In the genomic region with DNA sequence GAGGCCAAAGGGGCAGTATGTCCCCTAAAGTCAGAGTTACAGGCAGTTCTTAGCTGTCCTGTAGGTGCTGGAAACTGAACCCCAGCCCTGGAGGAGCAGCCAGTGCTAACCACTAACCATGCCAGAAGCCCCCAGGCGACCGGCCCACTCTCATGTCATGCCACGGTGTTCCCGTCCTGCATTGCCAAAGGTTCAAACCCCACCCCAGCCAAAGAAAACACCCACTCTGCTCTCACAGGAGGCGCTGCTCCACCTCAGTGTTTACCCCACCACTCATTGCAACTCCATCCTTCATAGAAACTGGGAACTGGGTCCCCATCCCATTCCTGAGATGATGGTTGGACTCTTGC, we compare ENCODE assay signal across 10 mouse cellular contexts. TPM values are rescaled to one million over a fixed set of nuclear protein-coding genes. Genes with fewer than 3 reads are reported as not detected.
DNase-seq lines count a peak whose midpoint lies in the region; ATAC-seq and TF ChIP-seq lines count a peak whose summit lies in the region.
"Had no signal": no experiment of that assay in that cellular context is flagged by ENCODE, and none has a peak within 500 bp of the region (broad histone marks: within the 10 kb centered on the region; RNA-seq: fewer than 3 reads in every experiment).

No protein-coding gene starts in this region.

- H3K4me2 ChIP-seq in heart, embryonic 11.5 days, result 0 out of 2 replicates have a peak overlapping the region, but pooled peaks have one; percentile 14
- no peak overlapping the region for H3K4me2 ChIP-seq in embryonic facial prominence, embryonic 15.5 days (replicated peaks)
- no peak overlapping the region for H3K4me2 ChIP-seq in midbrain, embryonic 14.5 days (ENCODE audit: low read length)
- H3K4me2 ChIP-seq: lung, embryonic 15.5 days had no signal

- H3K4me1 ChIP-seq in heart, embryonic 11.5 days (ENCODE audit: control insufficient read depth, insufficient read depth, low read length), result peaks cover 21% of the 10 kb centered on the region
- H3K4me1 ChIP-seq in liver, adult 2 months (ENCODE audit: control insufficient read depth, insufficient read depth, low read length), result peaks cover 21% of the 10 kb centered on the region
- peaks cover 13% of the 10 kb centered on the region; the same call in 1 of the 2 replicates for H3K4me1 ChIP-seq in embryonic facial prominence, embryonic 15.5 days
- no peaks in the 10 kb centered on the region for H3K4me1 ChIP-seq in midbrain, embryonic 14.5 days (ENCODE audit: control insufficient read depth, insufficient read depth, low read length)

- H3K9me3 ChIP-seq in heart, embryonic 11.5 days (replicated peaks; ENCODE audit: control insufficient read depth, low read length), result no peaks in the 10 kb centered on the region
- H3K9me3 ChIP-seq in embryonic facial prominence, embryonic 15.5 days (replicated peaks), result no peaks in the 10 kb centered on the region
- H3K9me3 ChIP-seq in midbrain, embryonic 14.5 days (ENCODE audit: control insufficient read depth, low read length), result no peaks in the 10 kb centered on the region
- H3K9me3 ChIP-seq: lung, embryonic 15.5 days had no signal

- peaks cover 2% of the 10 kb centered on the region; the same call in 1 of the 2 replicates for H3K36me3 ChIP-seq in heart, embryonic 11.5 days (ENCODE audit: control insufficient read depth, insufficient read depth, low read length)
- H3K36me3 ChIP-seq in liver, adult 2 months (ENCODE audit: control insufficient read depth, insufficient read depth, low read length), result no peaks in the 10 kb centered on the region
- H3K36me3 ChIP-seq in embryonic facial prominence, embryonic 15.5 days, result no peaks in the 10 kb centered on the region; the same call in 1 of the 2 replicates
- H3K36me3 ChIP-seq in midbrain, embryonic 14.5 days (ENCODE audit: control insufficient read depth, insufficient read depth, low read length), result peaks cover 13% of the 10 kb centered on the region; the same call in 1 of the 2 replicates

- 78% methylated on average over 5 of the region's 5 CpGs for WGBS in heart, embryonic 11.5 days (ENCODE audit: insufficient replicate concordance)
- 75% methylated on average over 5 of the region's 5 CpGs for WGBS in liver, adult 2 months
- WGBS in embryonic facial prominence, embryonic 15.5 days, result 78% methylated on average over 5 of the region's 5 CpGs
- WGBS in midbrain, embryonic 14.5 days, result 90% methylated on average over 5 of the region's 5 CpGs

- H3K4me3 ChIP-seq in heart, embryonic 11.5 days (ENCODE audit: low read depth, low read length), result no peak overlapping the region
- no peak overlapping the region for H3K4me3 ChIP-seq in liver, adult 2 months (ENCODE audit: insufficient read depth, low read depth, low read length)
- H3K4me3 ChIP-seq in embryonic facial prominence, embryonic 15.5 days (replicated peaks), result no peak overlapping the region
- H3K4me3 ChIP-seq in midbrain, embryonic 14.5 days (replicated peaks; ENCODE audit: low read depth, low read length), result no peak overlapping the region
- H3K4me3 ChIP-seq: lung, embryonic 15.5 days had no signal

- no peak for ATAC-seq in heart, embryonic 11.5 days (replicated peaks; ENCODE audit: insufficient number of reproducible peaks, low FRiP score, low TSS enrichment)
- ATAC-seq in embryonic facial prominence, embryonic 15.5 days (ENCODE audit: insufficient number of reproducible peaks, low FRiP score, low TSS enrichment, low read depth), result 0 out of 2 replicates have a peak, but pooled peaks have one; percentile 6
- ATAC-seq in midbrain, embryonic 14.5 days (ENCODE audit: low FRiP score, low TSS enrichment), result 0 out of 2 replicates have a peak, but pooled peaks have one; percentile 24

- peak overlapping the region; percentile 52; the same call in 1 of the 2 replicates for H3K9ac ChIP-seq in heart, embryonic 11.5 days (ENCODE audit: low read depth, low read length)
- H3K9ac ChIP-seq in liver, adult 2 months (ENCODE audit: low read depth, low read length), result peak overlapping the region; percentile 45
- H3K9ac ChIP-seq in embryonic facial prominence, embryonic 15.5 days, result no peak overlapping the region
- H3K9ac ChIP-seq in midbrain, embryonic 14.5 days (replicated peaks; ENCODE audit: low read length), result no peak overlapping the region
- H3K9ac ChIP-seq: lung, embryonic 15.5 days had no signal

- DNase-seq in heart, postnatal 4 days, result no peak
- no peak for DNase-seq in liver, adult 2 months (ENCODE audit: extremely low read depth, low read depth, low spot score)
- no peak for DNase-seq in liver
- no peak for DNase-seq in midbrain, embryonic 14.5 days
- no peak for DNase-seq in Muller cell, postnatal 12 days (ENCODE audit: inconsistent ontology term)
- DNase-seq in testis, postnatal 14 days (ENCODE audit: low spot score), result no peak

- H3K27me3 ChIP-seq in heart, embryonic 11.5 days (ENCODE audit: control insufficient read depth, insufficient read depth, low read length), result no peaks in the 10 kb centered on the region
- no peaks in the 10 kb centered on the region for H3K27me3 ChIP-seq in liver, adult 2 months (ENCODE audit: control insufficient read depth, insufficient read depth, low read length)
- no peaks in the 10 kb centered on the region for H3K27me3 ChIP-seq in embryonic facial prominence, embryonic 15.5 days
- no peaks in the 10 kb centered on the region for H3K27me3 ChIP-seq in midbrain, embryonic 14.5 days (ENCODE audit: control insufficient read depth, insufficient read depth, low read length)
- H3K27me3 ChIP-seq: CH12.LX; lung, embryonic 15.5 days had no signal

- peak overlapping the region; percentile 85 for H3K27ac ChIP-seq in heart, embryonic 11.5 days (ENCODE audit: low read depth, low read length)
- peak overlapping the region; percentile 83 for H3K27ac ChIP-seq in liver, adult 2 months (replicated peaks; ENCODE audit: insufficient read depth, low read depth, low read length)
- 0 out of 2 replicates have a peak overlapping the region, but pooled peaks have one; percentile 28 for H3K27ac ChIP-seq in embryonic facial prominence, embryonic 15.5 days (replicated peaks)
- no peak overlapping the region for H3K27ac ChIP-seq in midbrain, embryonic 14.5 days (replicated peaks; ENCODE audit: low read depth, low read length)
- H3K27ac ChIP-seq: lung, embryonic 15.5 days had no signal

- TF ChIP-seq CTCF in liver, adult 2 months (IDR thresholded peaks at IDR 0.05; ENCODE audit: low read depth, low read length), result no peak

- no peak for TF ChIP-seq POLR2A in liver, adult 2 months (IDR thresholded peaks at IDR 0.05; ENCODE audit: extremely low read depth, insufficient read depth, low read length)

- no peaks in the 10 kb centered on the region for H3K79me2 ChIP-seq in liver, adult 2 months (ENCODE audit: control insufficient read depth, insufficient read depth, low read length)

RNA-seq across cellular contexts. Expression of a gene that starts 36.3 kb away (rescaled TPM):
- polyA plus RNA-seq in heart, embryonic 11.5 days (2014; fragmentation: Nextera tagmentation; extraction: Ambion mirVana), result 9.6 and 10.1 TPM in 2 replicates
- 1 to 10 TPM; 6.9 to 7.0 TPM for total RNA-seq in heart, postnatal 4 days (2021)
- total RNA-seq in liver, adult 2 months (2014; rRNA removed), result 13.0 and 13.5 TPM in 2 replicates
- 7.4 and 8.9 TPM in 2 replicates for polyA plus RNA-seq in liver, adult 2 months (2012; rRNA removed)
- polyA plus RNA-seq in embryonic facial prominence, embryonic 15.5 days (2015; fragmentation: Nextera tagmentation; extraction: Ambion mirVana), result 17.0 and 17.2 TPM in 2 replicates
- 16.6 and 19.8 TPM in 2 replicates for polyA plus RNA-seq in midbrain, embryonic 14.5 days (2014; fragmentation: Nextera tagmentation; extraction: Ambion mirVana)

Comparison
In these comparisons a context has a peak if more than half of its experiments do, and no peak if none do; other contexts are left out.
1. H3K9ac ChIP-seq: peak in heart, embryonic 11.5 days (single experiment) and liver, adult 2 months (single experiment); none in embryonic facial prominence, embryonic 15.5 days (single experiment) and midbrain, embryonic 14.5 days (single experiment).